Mouse (Mus musculus): ENCODE data around the gene Dkk3. TPM values are rescaled to one million over a fixed set of nuclear protein-coding genes. Genes with fewer than 3 reads are reported as not detected.
A peak's percentile ranks its signal among the peaks of the same experiment; 100 is the strongest.
"Not testable (repeated sequence)": the region's sequence is repeated elsewhere in the genome, so short reads cannot be mapped to it uniquely, and the experiment has no call there.

Dkk3 gene
- total RNA-seq, 2 experiments from 2014 or later = 97.1 to 119 TPM

DNA sequence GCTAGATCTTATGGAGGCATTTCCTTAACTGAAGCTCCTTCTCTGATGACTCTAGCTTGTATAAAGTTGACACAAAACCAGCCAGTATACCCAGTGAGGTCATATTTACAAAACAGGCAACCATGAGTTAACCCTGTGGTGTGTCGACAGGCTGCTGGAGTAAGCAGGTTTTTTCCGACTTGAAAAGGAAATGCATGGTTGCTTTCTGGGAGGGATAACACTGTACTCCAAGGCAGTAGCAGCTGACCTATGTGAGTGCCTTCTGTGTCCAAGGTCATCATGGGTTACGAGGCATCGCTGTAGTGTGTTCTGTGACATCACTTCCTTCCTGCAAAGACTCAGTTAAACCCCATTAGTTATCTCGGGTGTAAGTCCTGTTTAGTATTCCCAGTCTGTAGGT, 55.9 kb downstream of the Dkk3 start:
- DNase-seq (ENCODE audit: low spot score in 2 of 2) = no peak
- intact Hi-C loops (cut with DNase I) = no loop called here

DNA sequence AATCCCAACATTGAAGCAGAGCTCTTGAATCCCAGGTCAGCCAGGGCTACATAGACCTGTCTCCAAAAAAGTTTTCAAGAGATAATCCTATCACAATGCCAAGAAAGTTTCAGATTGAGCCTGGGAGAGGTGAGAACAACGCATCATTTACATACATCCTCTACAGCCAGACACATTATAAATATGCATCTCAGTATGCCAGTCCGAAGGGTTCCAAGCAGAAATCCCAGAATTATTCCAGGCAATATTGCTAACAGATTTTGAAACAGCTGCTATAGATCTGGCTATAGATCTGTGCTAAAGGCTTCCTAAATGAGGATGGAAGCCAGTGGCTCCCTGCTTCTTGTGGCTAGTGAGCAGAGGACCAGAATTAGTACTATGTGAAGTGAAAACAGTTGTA, 58.0 kb downstream of the Dkk3 start:
- intact Hi-C loops (cut with DNase I) = no loop called here
- no peak for DNase-seq (ENCODE audit: low spot score in 2 of 2)

DNA sequence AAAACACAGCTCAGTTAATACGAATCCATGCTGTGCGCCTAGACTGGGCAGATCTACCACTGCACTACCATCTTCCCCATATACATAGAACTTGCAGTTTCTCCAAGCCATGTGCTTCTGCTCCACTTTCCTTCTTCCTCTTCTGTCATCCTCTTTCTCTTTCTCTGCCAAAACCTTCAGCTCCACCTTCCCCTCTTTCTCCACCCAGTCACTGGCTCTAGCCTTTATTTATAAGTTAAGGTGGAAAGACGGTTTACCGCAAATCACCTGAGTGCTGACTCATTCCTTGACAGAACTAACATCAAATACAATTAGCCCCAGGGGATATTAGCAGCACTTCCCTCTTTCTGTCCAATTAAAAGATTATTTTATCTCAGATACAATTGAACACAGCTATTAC, 63.9 kb downstream of the Dkk3 start:
- DNase-seq (ENCODE audit: low spot score in 2 of 2); intact Hi-C loops (cut with DNase I): not testable (repeated sequence)

DNA sequence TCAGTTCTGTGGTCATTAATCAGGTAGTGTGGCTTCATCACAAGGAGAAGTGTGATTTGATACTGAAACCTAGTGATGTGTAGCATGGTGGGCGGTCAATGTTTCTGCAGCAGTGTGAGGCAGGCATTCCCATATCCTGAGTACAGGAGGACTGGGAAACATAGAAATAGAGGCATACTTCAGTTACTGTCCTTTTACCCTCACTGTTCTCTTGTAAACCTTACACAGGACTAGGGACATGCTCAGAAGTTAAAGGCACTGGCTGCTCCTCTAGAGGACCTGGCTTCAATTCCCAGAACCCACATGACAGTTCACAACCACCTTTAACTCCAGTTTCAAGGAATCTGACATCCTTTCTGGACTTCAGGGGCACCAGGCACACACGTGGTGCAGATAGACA, 72.7 kb downstream of the Dkk3 start:
- intact Hi-C loops (cut with DNase I) = loop anchor here (10.0 kb wide), 1 partner anchor 279 kb away; no protein-coding TSS in a partner anchor

DNA sequence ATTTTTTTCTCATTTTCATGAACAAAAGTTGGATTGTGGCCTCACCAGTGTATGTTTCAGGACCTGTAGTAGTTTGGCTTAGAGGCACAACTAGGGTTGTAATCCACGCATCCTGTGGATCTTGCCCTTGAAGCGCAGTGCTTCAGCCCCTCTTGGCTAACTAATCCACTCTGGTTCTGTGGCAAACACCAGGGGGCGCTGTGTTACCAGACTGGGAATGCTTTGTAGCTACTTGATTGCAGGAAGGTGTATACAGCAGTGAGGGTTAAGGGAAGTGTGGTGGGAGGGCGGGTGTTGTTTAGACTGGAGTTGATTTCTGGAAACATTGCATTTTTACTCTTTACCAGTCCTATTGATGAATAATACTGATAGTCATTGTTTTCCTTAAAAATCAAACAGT, 73.8 kb downstream of the Dkk3 start:
- intact Hi-C loops (cut with DNase I) = loop anchor here (2.0 to 10.0 kb wide), 2 partner anchors 96 to 280 kb away; no protein-coding TSS in a partner anchor

More for the DNA sequence above, 72.7 kb downstream of the Dkk3 start:
- DNase-seq (ENCODE audit: low spot score in 2 of 2) = no peak

DNA sequence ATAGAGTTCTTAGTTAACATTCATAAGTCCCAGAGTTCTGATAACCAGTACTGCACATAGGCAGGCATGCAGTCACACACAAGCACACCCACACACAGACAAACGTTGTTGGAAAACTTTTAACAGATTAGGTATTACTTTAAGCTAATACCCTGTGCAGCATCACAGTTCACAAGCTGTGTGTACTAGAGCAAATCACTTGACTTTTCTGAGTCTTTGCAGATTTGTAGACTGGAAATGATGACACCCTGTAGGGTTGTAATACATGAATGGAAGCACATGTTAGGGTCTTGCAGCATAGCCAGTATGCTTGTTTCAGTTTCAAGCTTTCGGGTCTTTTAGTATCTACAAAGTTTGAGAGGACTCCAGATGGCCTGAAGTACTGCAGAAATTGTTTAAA, 74.6 kb downstream of the Dkk3 start:
- intact Hi-C loops (cut with DNase I) = loop anchor here (2.0 to 10.0 kb wide), 2 partner anchors 97 to 281 kb away; no protein-coding TSS in a partner anchor
- DNase-seq (ENCODE audit: low spot score in 2 of 2) = no peak

More for the DNA sequence above, 73.8 kb downstream of the Dkk3 start:
- DNase-seq (ENCODE audit: low spot score in 2 of 2) = peak; percentile 77 to 88

DNA sequence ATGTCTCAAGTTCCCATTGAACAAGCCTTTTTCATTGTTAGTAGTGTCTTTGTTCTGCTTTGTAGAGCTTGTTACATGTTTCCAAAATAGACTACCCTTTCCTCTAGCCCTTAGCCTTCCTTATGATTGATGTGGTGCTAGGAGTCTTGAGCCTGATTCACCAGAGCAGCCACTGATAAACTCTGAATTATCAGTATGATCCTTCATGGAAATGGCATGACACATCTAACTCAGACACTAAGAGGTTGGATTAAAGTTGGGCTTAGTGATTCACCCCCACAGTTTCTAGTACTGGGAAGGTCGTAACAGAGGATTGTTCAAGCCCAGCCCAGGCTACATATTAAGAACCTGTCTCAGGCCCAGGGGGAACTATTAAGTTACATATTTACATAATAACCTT, 76.2 kb downstream of the Dkk3 start:
- intact Hi-C loops (cut with DNase I) = loop anchor here (10.0 kb wide), 1 partner anchor 282 kb away; no protein-coding TSS in a partner anchor
- no peak for DNase-seq (ENCODE audit: low spot score in 2 of 2)

DNA sequence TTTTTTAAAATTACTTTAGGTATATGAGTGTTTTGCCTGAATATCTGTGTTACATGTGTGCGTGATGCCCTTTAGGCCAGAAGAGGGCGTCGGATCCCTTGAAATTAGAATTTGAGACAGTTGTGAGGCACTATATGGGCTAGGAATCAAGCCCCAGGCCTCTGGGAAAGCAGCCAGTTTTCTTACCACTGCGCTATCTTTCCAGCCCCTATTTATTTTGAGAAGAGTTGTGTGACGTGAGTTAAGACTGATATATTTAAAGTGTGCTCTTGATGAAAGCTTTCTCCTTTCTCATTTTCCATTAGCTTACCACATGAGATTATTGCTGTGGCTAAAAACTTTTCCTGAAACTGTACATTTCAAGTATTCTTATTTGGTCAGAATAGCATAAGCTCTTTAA, 84.0 kb downstream of the Dkk3 start:
- intact Hi-C loops (cut with DNase I) = no loop called here
- DNase-seq (ENCODE audit: low spot score in 2 of 2) = no peak

Other genes starting within 250 kb of the Dkk3 start
- gene Usp47, start 135.6 kb downstream of the Dkk3 start, total RNA-seq (2021) = 10 to 100 TPM; 62.9 to 64.3 TPM
- 100 to 1,000 TPM; 497 to 557 TPM for gene Mical2, start 66.8 kb upstream of the Dkk3 start, total RNA-seq (2021)